Mouse (Mus musculus) liver, adult 2 months (tissue): ENCODE data around the gene Rela.

Experiments
- CTCF ChIP-seq: fragments of 200-500 bp; IDR thresholded peaks from 2 replicates; pipeline ENCODE4 v1.5.1; 2011; ENCODE audit warnings: low read depth, low read length, control low read depth
- POLR2A ChIP-seq: fragments of 200-500 bp; IDR thresholded peaks from 2 replicates; pipeline ENCODE4 v1.6.1; 2011; ENCODE audit warnings: low read length, control low read depth; ENCODE audit not compliant: insufficient read depth; ENCODE audit errors: extremely low read depth

- TF ChIP-seq CTCF, result no peak
- TF ChIP-seq POLR2A, result no peak
Measured at GRCm38 (mm10) chr19:5668372-5668771, 31.1 kb downstream of the Rela start.
